Mouse (Mus musculus): ENCODE data around the gene Aaed1.

DNA sequence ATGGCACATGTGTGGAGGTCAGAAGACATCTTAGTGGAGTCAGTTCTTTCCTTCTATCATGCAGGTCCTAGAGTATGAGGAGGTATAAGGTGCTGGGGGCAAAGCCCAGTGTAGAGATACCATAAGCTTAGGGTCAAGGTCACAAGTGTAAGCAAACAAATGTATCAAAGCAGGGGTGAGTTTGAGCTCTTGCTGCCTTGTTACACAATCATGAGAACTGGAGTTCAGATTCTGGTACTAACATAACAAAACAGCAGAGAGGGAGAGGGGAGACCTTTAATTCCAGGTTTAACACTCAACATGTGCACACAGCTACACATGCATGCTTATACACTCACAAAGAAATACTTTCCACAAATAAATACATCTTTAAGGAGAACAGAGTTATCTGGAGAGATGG is 69.8 kb downstream of the Aaed1 start:
- TF ChIP-seq POLR2A (IDR thresholded peaks at IDR 0.05; ENCODE audit: low read depth, low read length) (no peak), CTCF (IDR thresholded peaks at IDR 0.05; ENCODE audit: extremely low read depth, insufficient read depth, insufficient read length, insufficient replicate concordance) (no peak)

Data from spleen, adult 2 months (tissue).